Mouse (Mus musculus): ENCODE data around the gene 1700122O11Rik. TPM values are rescaled to one million over a fixed set of nuclear protein-coding genes. Genes with fewer than 3 reads are reported as not detected.

The 1700122O11Rik gene
- polyA plus RNA-seq, 1 experiment from 2014 or later = not detected

DNA sequence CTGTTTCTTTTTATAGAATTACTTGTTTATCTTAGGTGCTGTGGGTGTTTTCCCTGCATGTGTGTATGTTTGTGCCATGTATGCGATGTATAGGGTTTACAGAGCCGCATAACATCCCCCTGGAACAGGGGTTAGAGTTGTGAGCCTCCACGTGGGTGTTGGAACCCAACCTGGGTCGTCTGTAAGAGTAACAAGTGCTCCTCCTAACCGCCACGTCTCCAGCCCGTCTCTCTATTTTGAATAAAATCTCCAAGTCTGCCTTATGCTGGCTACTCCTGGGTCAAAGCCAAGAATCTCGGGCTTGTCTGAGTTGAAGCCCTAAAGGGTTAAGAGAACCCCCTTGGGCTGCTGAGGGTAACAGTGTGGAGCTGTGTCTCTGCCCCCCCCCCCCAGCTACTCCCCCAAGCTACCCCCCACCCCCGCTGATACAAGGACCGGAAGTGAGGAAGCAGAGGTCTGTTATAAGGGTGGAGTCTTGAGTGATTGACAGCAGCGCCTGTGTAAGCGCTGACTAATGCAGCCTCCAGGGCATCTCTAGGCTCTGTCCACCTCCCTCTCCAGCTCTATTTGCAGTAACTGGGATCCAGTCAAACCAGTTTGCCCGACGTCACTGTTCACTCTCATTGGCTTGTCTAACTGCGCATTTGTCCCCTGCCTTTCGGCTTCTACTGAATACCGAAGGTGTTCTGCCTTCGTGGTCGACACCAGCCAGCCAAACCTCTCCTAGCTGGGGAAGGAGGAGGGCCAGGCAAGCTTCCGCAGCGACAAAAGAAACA lies 36.3 kb downstream of the 1700122O11Rik start:
- Histone ChIP-seq H3K4me2 (peak overlapping the region; percentile 60), H3K9ac (replicated peaks) (peak overlapping the region; percentile 42; the same call in 1 of the 2 replicates), H3K9me3 (no peaks in the 10 kb centered on the region), H3K27me3 (peaks cover 41% of the 10 kb centered on the region), H3K36me3 (no peaks in the 10 kb centered on the region), H3K4me1 (replicated peaks) (peaks cover 47% of the 10 kb centered on the region), H3K27ac (peak overlapping the region; percentile 80), H3K4me3 (replicated peaks) (peak overlapping the region; percentile 30)
- peak; percentile 75 for ATAC-seq (ENCODE audit: insufficient number of reproducible peaks, insufficient read depth, low FRiP score, low TSS enrichment, low read depth)
- 4% methylated on average over 21 of the region's 21 CpGs for WGBS

DNA sequence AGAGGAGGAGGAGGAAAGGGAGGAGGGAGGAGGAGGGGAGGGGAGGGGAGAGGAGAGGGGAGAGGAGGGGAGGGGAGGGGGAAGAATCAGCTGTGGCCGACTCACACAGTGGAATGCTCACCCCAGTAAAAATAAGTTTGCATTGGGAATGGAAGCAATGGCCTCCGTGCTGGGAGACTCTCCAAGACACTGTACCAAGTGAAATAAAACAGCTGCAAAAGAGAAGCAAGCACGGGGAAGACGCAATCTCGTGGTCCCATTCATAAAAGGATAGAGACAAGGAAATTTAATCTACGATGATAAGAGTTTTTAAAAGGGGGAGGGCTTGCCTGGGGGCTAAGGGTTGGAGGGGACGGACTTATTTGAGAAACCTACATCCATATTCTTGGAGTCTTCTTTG lies 36.9 kb downstream of the 1700122O11Rik start:
- Histone ChIP-seq H3K4me3 (replicated peaks) (no peak overlapping the region), H3K9ac (replicated peaks) (peak overlapping the region; percentile 42; the same call in 1 of the 2 replicates)

DNA sequence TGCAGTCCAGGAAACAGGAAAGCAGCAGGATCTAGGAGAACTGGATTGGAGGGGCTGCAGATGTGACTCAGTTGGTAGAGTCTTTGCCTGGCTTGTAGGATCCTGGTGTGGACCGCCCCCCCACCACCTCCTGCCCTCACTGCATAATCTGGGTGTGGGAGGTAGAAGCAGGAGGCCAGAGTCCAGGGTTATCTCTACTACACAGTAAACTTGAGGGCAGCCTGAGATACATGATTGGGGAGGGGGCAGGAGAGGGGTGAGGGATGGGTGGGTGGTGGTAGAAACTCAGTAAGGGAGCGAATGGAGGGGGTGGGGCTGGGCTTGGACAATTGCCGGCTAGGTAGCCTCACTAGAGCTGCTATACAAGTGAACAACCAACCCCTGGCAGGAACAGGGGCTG lies 38.3 kb downstream of the 1700122O11Rik start:
- peaks cover 33% of the 10 kb centered on the region for H3K4me1 ChIP-seq (replicated peaks)
- no peak overlapping the region; the same call in 1 of the 2 replicates for H3K9ac ChIP-seq (replicated peaks)
- H3K9me3 ChIP-seq = no peaks in the 10 kb centered on the region
- 0 out of 2 replicates have a peak overlapping the region, but pooled peaks have one; percentile 7 for H3K27ac ChIP-seq
- H3K4me3 ChIP-seq (replicated peaks) = no peak overlapping the region
- H3K4me2 ChIP-seq = no peak overlapping the region
- no peaks in the 10 kb centered on the region for H3K36me3 ChIP-seq
- WGBS = 58% methylated on average over 3 of the region's 3 CpGs
- ATAC-seq (ENCODE audit: insufficient number of reproducible peaks, insufficient read depth, low FRiP score, low TSS enrichment, low read depth) = no peak
- peaks cover 28% of the 10 kb centered on the region for H3K27me3 ChIP-seq

More for the DNA sequence above, 36.9 kb downstream of the 1700122O11Rik start:
- WGBS = 39% methylated on average over 7 of the region's 7 CpGs
- H3K36me3 ChIP-seq = no peaks in the 10 kb centered on the region
- no peaks in the 10 kb centered on the region for H3K9me3 ChIP-seq
- H3K4me2 ChIP-seq = peak overlapping the region; percentile 60
- ATAC-seq (ENCODE audit: insufficient number of reproducible peaks, insufficient read depth, low FRiP score, low TSS enrichment, low read depth) = no peak
- H3K27me3 ChIP-seq = peaks cover 34% of the 10 kb centered on the region
- peak overlapping the region; percentile 80 for H3K27ac ChIP-seq
- peaks cover 42% of the 10 kb centered on the region for H3K4me1 ChIP-seq (replicated peaks)

DNA sequence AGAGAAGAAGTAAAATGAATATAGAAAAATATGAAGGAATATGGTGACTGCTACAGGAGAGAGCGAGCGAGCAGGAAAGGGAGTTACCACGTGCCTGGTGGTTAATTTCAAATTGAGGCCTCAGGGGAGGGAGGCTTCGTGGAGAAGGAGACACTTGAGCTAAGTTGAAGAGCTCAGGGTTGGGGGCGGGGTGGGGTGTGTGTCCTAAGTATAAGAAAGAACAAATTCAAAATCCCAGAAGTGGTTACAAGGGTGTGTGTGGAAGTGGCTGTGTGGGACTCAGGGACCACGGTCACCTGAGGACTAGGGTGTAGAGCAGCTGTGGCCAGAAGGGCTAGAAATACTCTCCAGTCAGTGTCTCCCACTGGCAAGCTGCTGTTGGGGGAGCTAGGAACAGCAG lies 38.7 kb downstream of the 1700122O11Rik start:
- no peak overlapping the region for H3K4me2 ChIP-seq
- no peak overlapping the region; the same call in 1 of the 2 replicates for H3K9ac ChIP-seq (replicated peaks)
- H3K36me3 ChIP-seq = no peaks in the 10 kb centered on the region
- peaks cover 31% of the 10 kb centered on the region for H3K4me1 ChIP-seq (replicated peaks)
- H3K27me3 ChIP-seq = peaks cover 27% of the 10 kb centered on the region
- peaks cover 2% of the 10 kb centered on the region; the same call in 1 of the 2 replicates for H3K9me3 ChIP-seq
- H3K27ac ChIP-seq = 0 out of 2 replicates have a peak overlapping the region, but pooled peaks have one; percentile 7
- 57% methylated on average over 6 of the region's 6 CpGs for WGBS
- H3K4me3 ChIP-seq (replicated peaks) = no peak overlapping the region
- no peak for ATAC-seq (ENCODE audit: insufficient number of reproducible peaks, insufficient read depth, low FRiP score, low TSS enrichment, low read depth)

DNA sequence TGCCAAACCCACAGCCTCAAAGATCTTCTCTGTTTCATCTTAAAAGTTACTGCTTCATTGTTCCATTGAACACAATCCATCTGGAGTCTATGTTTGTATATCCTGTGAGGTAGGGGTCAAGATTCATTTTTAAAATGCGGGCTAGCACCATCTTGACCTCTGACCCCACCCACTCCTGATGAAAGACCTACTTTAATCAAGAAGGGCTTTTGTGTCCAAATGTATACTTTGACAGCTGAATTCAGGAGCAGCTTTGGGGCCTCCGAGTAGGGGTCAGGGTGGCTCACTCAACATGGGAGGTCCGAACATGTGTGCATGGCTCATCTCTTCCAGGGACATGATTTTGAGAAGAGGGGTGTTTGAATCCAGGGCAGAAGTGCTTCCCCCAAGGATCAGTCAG lies 40.3 kb downstream of the 1700122O11Rik start:
- Histone ChIP-seq H3K4me2 (no peak overlapping the region), H3K4me3 (replicated peaks) (no peak overlapping the region), H3K27ac (no peak overlapping the region), H3K27me3 (peaks cover 20% of the 10 kb centered on the region), H3K36me3 (no peaks in the 10 kb centered on the region), H3K9me3 (peaks cover 6% of the 10 kb centered on the region; the same call in 1 of the 2 replicates), H3K9ac (replicated peaks) (no peak overlapping the region), H3K4me1 (replicated peaks) (peaks cover 31% of the 10 kb centered on the region)
- WGBS = 63% methylated on average over 3 of the region's 3 CpGs
- no peak for ATAC-seq (ENCODE audit: insufficient number of reproducible peaks, insufficient read depth, low FRiP score, low TSS enrichment, low read depth)

DNA sequence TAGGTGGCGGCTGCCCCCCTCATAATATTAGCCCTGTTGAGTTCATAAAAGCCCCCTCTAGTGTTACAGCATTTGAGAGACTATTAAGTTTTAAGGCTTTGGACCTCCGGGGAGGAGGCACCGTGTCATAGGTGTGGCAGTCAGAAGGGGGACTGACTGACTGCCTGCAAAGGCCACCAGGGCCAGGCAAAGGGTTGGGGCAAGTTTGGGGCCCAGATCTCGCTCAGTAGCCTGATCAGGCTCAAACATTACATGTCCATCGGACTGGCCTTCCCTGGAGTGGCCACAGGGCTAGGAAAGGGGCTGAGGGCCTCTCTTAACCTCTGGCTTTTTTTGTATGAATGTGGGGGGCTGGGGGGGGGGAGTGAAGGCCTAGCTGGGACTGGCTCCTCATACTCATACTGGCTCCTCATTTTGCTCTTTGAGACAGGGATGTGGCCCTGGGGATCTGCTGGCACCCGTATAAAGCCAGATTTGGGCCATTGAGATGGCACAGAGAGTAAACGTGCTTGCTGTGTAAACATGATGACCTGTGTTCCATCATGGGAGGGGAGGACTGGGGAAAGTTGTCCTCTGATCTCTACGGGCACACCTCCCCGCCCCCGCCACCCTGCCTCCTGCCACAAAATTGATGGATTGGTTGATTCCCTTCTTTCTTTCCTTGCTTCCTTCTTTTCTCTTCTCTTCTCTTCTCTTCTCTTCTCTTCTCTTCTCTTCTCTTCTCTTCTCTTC lies 47.5 kb downstream of the 1700122O11Rik start:
- Histone ChIP-seq H3K27me3 (peaks cover 13% of the 10 kb centered on the region; the same call in 1 of the 2 replicates), H3K9ac (replicated peaks) (no peak overlapping the region), H3K9me3 (peaks cover 6% of the 10 kb centered on the region; the same call in 1 of the 2 replicates), H3K4me1 (replicated peaks) (peaks cover 33% of the 10 kb centered on the region), H3K4me3 (replicated peaks) (no peak overlapping the region), H3K4me2 (peak overlapping the region; percentile 13), H3K36me3 (no peaks in the 10 kb centered on the region), H3K27ac (peak overlapping the region; percentile 89)
- peak; percentile 13; the same call in 1 of the 2 replicates for ATAC-seq (ENCODE audit: insufficient number of reproducible peaks, insufficient read depth, low FRiP score, low TSS enrichment, low read depth)
- 15% methylated on average over 10 of the region's 10 CpGs for WGBS

DNA sequence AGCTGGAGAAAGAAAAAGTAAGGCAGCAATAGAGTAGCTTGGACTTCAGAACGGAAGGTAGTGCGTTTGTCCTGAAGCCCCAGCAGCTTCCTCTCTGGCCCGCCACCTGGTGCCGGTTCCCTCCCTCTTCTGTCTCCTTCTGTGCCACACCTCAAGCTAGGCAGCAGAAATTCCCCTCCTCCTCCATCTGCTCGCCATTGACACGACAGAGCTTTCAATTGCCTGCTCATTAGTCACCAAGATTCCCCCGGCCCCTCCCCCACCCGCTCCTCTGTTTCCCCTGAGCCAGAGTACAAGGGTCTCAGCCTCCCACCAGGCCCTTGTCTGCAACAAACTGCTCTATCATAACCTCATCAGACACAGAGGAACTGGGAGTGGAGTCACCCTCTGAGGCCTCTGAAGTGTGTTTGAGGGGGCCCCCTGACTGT lies 48.1 kb downstream of the 1700122O11Rik start:
- Histone ChIP-seq H3K9ac (replicated peaks) (0 out of 2 replicates have a peak overlapping the region, but pooled peaks have one; percentile 6), H3K27ac (peak overlapping the region; percentile 89), H3K27me3 (peaks cover 13% of the 10 kb centered on the region; the same call in 1 of the 2 replicates), H3K4me2 (peak overlapping the region; percentile 13), H3K9me3 (peaks cover 6% of the 10 kb centered on the region; the same call in 1 of the 2 replicates), H3K36me3 (no peaks in the 10 kb centered on the region), H3K4me3 (replicated peaks) (no peak overlapping the region), H3K4me1 (replicated peaks) (peaks cover 33% of the 10 kb centered on the region)
- 2% methylated on average over 8 of the region's 8 CpGs for WGBS
- peak; percentile 68 for ATAC-seq (ENCODE audit: insufficient number of reproducible peaks, insufficient read depth, low FRiP score, low TSS enrichment, low read depth)

DNA sequence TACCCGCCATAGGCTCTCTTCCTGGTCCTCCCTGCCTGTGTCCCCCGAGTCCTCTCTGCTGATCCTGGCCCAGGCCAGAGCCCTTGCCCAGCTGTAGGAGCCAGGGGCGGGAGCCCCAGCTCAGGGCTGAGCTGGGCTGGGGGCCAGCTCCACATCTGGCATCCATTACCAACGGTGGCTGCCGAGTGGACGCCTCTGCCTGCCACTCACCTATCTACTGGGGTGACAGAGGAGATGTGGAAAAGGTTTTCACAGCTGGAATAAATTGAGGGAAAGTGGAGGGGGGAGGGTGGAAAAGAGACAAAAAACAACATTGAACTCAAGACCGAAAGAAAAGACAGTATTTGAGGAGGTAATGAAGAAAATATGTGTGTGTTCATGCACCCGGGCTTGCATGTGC lies 49.3 kb downstream of the 1700122O11Rik start:
- Histone ChIP-seq H3K4me1 (replicated peaks) (peaks cover 33% of the 10 kb centered on the region), H3K9ac (replicated peaks) (no peak overlapping the region), H3K27me3 (peaks cover 13% of the 10 kb centered on the region; the same call in 1 of the 2 replicates), H3K27ac (peak overlapping the region; percentile 89), H3K9me3 (no peaks in the 10 kb centered on the region), H3K36me3 (no peaks in the 10 kb centered on the region), H3K4me2 (peak overlapping the region; percentile 13), H3K4me3 (replicated peaks) (no peak overlapping the region; the same call in 1 of the 2 replicates)
- 8% methylated on average over 8 of the region's 8 CpGs for WGBS
- ATAC-seq (ENCODE audit: insufficient number of reproducible peaks, insufficient read depth, low FRiP score, low TSS enrichment, low read depth) = peak; percentile 86

DNA sequence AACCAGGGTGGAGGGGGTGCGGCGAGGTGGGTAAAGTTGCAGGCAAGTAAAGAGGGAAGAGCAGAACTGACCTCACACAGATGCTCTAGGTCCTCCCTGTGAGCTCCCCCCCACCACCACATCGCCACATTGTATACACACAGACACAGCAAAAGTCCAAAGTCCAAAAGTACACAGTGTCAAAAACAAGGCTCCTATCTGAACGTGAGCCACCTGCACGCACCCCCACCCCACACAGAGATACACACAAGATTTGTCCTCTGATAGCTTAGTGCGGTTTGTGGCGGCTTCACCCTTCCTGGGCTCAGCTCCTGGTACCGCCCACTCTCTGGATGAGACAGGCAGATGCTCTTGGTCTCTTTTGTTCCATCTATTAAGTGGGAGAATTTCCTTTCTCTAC lies 50.0 kb downstream of the 1700122O11Rik start:
- peaks cover 13% of the 10 kb centered on the region; the same call in 1 of the 2 replicates for H3K27me3 ChIP-seq
- H3K9me3 ChIP-seq = no peaks in the 10 kb centered on the region
- no peak overlapping the region for H3K4me3 ChIP-seq (replicated peaks)
- no peak overlapping the region for H3K4me2 ChIP-seq
- no peaks in the 10 kb centered on the region for H3K36me3 ChIP-seq
- ATAC-seq (ENCODE audit: insufficient number of reproducible peaks, insufficient read depth, low FRiP score, low TSS enrichment, low read depth) = no peak
- 83% methylated on average over 8 of the region's 8 CpGs for WGBS
- peaks cover 33% of the 10 kb centered on the region for H3K4me1 ChIP-seq (replicated peaks)
- H3K27ac ChIP-seq = peak overlapping the region; percentile 89
- no peak overlapping the region for H3K9ac ChIP-seq (replicated peaks)

Data from limb, embryonic 12.5 days (tissue).